Mouse (Mus musculus): ENCODE data around the gene Aff1. TPM values are rescaled to one million over a fixed set of nuclear protein-coding genes. Genes with fewer than 3 reads are reported as not detected.
A peak's percentile ranks its signal among the peaks of the same experiment; 100 is the strongest.

The Aff1 gene
- total RNA-seq, 2 experiments from 2014 or later, result 6.7 to 12.0 TPM

DNA sequence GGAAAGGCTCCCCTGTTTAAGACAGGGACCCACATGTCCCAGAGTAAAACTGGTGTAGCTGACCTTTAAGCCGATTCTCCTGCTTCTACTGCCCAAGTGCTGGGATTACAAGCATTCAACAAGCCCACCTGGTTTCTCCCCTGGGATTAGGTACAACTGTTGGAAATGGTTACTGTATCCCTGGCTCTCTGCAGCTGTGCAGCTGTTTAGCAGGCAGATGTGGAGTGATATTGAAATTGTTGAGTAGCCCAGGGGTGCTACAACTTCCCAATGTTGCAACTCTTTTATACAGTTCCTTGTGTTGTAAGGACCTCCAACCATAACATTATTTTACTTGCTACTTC, 48.7 kb downstream of the Aff1 start:
- intact Hi-C loops (cut with DNase I), result no loop called here
- DNase-seq (ENCODE audit: low spot score in 2 of 2), result no peak

DNA sequence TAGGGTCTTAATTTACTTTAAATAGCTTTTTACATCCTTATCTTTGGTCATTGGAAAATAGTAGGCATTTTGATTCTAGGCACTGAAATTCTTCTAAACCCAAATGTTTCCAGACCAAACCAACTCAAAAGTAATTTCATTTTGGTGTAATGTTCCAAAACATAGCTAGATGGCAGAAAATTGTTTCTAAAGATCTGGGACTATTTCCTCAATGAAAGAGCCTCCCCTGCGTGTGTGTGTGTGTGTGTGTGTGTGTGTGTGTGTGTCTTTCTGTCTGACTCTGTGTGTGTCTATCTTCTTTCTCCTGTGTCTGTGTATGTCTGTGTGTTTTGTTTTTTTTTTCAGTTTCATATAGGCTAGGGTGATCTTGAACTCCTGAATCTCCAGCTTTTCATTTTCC, 49.3 kb downstream of the Aff1 start:
- DNase-seq (ENCODE audit: low spot score in 2 of 2), result peak in 1 of 2 experiments; percentile 32
- intact Hi-C loops (cut with DNase I), result no loop called here

DNA sequence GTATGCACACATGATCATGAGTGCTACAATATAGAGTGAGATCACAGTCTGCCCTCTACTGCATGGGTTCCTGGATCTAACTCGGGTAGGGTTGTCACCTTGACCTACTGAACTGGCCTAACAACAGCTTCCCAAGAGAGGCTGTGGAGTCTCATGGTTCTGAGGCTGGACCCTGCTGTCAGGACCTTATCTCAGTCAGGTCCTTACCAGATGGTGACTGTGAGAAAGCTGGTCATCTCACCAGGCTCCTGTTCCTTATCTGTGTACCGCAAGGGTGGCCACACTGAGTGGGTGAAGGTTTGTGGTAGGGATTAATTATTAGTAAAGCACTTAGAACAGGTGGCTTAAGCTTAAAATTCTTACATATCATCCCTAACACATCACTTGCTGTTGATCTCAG, 49.8 kb downstream of the Aff1 start:
- intact Hi-C loops (cut with DNase I), result no loop called here
- no peak for DNase-seq (ENCODE audit: low spot score in 2 of 2)

DNA sequence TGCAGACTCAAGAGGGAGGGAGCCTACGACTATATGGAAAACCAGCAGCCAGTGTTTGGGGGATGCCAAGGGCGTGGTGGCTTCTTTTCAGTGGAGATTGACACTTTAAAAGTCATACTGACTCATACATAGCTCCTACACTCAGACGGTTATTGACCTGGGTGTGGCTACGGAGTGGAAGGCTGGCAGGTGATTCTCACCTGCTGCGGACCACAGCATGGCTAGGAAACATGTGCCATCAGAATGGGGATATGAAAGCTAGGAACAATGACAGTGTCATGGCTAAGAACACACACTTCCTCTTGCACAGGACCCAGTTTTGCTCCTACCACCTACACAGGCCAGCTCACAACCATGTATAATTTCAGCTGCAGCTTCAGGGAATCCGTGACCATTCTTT, 52.4 kb downstream of the Aff1 start:
- DNase-seq (ENCODE audit: low spot score in 2 of 2), result no peak
- intact Hi-C loops (cut with DNase I), result no loop called here

DNA sequence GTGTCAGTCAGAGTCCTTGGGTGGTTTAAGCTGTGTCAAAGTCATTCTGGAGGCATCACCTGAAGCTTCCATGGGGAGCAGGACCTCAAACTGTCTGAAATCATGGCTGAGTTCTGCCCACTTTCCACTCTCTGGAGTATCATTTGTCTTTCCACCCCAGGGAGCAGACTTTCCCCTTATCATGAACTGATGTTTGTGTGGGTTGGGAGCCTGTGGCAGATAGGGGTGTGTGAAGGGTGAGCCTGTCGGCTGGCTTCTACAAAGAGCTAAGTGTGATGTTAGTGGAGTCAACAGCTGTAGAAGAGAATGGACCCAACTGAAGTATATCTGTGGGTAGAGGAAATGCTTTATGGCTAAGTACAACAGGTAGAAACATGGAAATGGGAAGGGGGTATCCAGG, 53.5 kb downstream of the Aff1 start:
- intact Hi-C loops (cut with DNase I), result no loop called here
- no peak for DNase-seq (ENCODE audit: low spot score in 2 of 2)

DNA sequence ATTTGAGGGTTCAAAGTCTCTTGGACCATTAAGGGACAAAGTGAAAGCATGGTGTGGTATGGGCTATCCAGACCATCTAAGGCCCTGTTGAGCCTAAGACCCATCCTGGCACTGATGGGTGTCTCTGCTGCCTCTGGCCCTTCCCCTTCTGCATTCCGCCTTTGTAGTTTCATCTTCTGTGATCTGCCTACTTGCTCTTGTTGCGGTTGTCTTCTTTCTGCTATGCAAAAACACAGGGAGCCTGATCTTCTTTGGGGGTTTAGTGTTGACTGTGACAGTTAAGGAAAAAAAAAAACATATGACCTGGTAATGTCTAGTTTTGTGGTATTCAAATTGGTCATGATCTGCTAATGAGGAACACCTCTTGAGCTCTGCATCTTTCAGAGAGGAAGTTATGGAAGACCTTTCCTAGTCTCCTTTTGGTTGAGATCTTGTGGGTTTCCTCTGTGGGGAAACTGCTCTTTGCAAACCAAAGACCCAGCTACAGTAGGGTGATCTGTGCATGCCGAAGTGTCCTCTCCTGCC, 54.4 kb downstream of the Aff1 start:
- intact Hi-C loops (cut with DNase I), result no loop called here
- DNase-seq (ENCODE audit: low spot score in 2 of 2), result no peak

DNA sequence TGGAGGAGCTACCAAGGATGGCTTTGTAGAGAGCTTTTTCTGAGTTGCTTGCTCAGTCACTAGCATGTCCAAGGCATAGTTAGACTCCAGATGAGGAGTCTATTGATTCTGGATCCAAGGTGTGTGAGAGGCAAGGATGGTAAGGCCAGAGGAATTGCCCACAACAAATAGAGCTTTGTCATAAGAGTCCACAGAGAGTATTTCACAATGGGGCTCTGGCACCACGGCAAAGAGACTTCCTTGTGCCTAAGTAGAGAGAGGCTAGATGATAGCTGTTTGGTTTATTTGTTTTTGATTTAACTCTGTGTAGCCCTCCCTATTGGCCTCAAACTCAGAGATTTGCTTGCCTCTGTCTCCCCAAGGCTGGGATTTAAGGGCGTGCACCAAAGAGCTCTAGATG, 54.9 kb downstream of the Aff1 start:
- DNase-seq (ENCODE audit: low spot score in 2 of 2), result no peak
- intact Hi-C loops (cut with DNase I), result no loop called here

DNA sequence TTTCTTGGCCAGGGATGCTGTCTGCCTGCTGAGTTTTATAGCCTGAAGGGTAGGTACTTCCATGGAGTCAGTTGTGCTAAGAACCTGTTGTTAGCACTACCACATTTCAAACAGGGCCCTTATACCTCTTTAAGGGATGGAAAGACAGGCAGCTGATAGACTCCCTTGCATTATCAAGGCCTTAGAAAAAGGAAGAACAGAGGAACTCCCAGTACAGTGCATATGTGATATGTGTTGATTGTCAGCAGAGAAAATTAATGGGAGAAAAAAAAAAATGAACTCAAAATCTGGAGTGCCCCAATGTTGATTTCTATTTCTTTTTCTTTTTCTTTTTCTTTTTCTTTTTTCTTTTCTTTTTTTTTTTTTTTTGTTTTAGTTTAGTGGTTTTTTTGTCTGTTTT, 56.2 kb downstream of the Aff1 start:
- intact Hi-C loops (cut with DNase I), result no loop called here
- DNase-seq (ENCODE audit: low spot score in 2 of 2), result no peak

DNA sequence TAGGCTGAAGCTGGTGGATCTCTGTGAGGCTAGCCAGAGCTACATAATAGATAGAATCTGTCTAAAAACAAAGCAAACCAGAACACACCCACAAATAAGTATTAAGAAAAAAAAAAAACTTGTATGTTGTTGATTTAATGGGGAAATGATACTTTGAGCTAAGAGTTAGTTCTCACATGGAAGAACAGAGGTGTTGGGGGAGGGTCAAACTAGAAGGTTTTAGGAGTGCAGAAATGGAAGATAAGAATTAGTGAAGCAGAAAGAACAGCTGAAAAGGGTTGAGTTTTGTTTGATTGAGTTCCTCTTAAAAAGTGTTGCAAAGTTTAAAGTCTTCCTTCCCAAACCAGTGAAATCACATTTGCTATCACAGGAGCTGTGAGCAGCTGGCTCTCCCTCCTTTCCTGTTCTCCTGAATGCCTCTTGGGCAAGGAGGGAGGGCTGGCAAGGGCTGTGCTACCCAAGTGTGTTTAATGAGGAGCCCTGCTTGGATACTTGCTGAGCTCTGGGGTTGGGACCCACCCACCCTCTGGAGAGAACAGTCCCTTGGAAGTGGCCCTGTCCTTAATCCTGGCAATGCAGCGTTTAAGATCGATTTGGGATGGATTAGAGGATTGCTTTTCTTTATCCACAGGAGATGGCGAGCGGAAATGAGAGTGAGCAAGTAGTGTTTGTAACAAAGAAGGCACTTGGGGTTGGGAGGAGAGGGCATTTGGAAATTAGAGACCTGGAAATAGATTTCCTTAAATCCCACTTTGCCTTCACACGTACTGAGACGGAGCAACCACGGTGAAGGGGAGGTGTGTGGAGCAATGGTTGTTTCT, 57.5 kb downstream of the Aff1 start:
- no peak for DNase-seq (ENCODE audit: low spot score in 2 of 2)
- intact Hi-C loops (cut with DNase I), result loop anchor here (5.0 kb wide), 1 partner anchor 68 kb away; no protein-coding TSS in a partner anchor

DNA sequence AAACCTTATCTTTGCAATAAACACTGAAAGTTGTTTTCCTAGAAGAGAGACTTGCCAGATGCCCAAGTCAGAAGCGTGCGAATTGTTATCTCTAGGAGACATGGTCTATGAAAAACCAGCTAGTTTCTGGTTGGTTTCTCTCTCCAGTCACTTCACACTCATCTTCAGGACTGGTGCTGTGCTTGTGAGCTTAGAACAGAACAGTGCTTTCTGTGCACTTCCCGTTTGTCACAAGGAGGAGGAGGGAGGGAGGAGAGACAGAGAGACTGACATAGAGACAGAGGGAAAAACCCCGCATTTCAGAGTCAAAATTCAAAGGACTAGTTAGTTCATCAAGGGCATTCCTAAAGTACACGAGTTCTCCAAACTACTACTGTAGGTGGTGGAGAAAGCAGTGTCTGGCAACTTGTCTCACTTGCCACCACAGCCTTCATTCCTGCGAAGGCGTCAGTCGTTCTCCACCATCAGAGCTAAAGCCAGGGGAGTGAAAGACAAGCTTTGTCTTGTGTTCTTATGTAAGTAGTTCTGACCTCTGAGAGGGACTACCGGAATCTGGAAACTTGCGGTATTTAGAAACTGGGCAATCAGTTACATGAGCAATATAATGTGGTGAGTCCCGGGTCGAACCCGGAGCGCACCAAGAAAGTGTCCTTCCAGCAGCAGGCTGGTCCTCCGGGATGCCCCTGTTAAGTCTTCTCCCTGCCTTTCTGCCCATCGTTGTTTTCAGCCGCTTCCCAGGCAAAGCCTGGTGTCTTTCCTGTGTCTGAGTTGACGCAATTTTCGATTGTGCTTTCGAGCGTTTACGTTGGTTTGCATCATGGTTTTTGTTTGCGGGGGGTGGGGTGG, 60.7 kb downstream of the Aff1 start:
- intact Hi-C loops (cut with DNase I), result loop anchor here (5.0 kb wide), 1 partner anchor 64 kb away; no protein-coding TSS in a partner anchor
- peak in 1 of 2 experiments; percentile 9 for DNase-seq (ENCODE audit: low spot score in 2 of 2)

DNA sequence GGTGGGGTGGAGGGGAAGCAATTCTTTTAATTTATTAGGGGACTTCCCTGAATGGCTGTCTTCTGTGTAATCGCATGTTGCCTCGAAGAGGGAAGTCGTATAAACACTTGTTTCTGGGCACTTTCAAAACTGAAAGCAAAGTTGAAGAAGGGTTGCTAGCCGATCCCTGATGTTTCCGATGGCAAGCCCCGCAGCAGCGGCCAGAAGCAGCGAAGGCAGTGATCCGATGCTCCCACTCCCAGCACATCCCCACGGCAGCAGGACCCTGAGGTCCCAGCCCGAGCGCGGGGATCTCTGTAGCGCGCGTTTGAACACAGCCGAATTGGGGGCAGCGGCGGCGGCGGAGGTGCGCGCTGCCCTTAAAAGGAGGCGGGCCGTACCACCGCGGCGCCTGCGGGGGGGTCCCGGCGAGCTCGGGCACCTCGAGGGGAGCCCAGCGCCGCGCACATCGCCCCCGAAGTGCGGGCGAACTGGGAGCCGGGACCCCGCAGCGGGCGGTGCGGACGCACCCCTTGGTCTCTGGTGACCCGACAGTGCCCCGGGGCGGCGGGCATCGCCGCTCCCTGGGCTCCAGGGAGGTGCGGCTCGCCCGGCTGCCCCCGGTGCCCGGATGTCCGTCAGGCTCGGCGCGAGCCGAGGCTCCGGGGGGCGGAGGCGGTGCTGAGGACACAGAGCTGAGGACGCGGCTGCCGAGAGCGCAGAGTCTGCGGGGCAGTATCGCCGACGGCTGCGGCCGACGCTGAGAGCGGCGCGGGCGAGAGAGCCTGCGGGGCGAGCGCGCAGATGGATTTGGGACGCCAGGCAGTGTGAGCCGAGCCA, 61.5 kb downstream of the Aff1 start:
- DNase-seq (ENCODE audit: low spot score in 2 of 2), result peak; percentile 73 to 77
- intact Hi-C loops (cut with DNase I), result loop anchor here (5.0 kb wide), 1 partner anchor 64 kb away; no protein-coding TSS in a partner anchor

DNA sequence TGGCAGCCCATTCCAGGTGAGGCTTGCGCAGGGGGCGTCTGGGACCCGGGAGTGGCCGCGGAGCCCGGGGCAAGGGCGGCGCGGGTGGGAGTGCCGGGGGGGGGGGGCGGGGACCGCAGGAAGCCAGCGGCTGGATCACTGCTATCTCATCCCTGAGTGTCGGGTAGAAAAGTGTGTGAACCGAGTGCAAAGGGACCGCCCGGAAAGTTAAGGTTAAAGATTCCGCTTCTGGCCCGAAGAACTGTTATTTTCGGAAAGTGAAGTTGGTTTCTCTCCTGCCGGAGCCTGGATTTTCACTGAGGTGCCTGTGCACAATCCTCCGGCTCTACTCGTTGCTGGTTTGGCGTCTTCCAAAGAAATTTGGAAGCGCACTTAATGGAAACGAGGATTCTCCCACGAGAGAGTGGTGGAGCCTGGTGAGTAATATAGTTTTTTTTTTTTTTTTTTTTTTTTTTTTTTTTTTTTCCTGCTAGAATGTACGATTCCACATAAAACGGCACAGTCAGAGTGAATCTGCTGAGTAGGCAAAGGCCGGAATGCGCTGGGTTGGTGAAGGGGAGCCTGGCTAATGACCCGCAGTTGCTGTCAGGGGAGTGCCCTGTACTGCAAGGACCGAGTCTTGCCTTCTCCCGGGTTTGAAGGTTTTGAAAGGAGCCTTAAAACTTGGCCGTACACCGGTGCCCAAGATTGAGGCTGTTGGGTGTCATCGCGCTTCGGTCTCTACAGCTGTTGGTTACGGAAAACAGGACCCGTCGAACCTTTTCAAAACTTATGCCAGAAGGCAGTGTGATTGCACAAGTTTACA, 62.4 kb downstream of the Aff1 start:
- peak; percentile 16 to 17 for DNase-seq (ENCODE audit: low spot score in 2 of 2)
- intact Hi-C loops (cut with DNase I), result loop anchor here (5.0 kb wide), 1 partner anchor 63 kb away; no protein-coding TSS in a partner anchor

DNA sequence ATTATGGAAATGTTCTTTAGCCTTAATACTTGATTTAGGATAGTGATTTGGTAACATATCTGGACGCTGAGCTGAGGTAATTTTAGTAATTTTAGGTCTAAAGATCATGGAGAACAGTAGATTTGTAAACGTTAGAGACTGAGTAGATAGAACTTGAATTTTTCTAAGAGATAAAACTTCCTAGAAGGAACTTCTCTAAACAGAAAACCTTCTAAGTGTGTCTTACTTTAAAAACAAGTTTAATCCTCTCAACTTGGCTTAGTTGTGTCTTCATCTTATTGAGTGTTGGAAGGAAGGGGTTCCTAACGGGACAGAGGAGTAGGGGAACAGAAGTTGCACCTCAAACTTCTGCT, 62.9 kb downstream of the Aff1 start:
- intact Hi-C loops (cut with DNase I), result no loop called here
- no peak for DNase-seq (ENCODE audit: low spot score in 2 of 2)

DNA sequence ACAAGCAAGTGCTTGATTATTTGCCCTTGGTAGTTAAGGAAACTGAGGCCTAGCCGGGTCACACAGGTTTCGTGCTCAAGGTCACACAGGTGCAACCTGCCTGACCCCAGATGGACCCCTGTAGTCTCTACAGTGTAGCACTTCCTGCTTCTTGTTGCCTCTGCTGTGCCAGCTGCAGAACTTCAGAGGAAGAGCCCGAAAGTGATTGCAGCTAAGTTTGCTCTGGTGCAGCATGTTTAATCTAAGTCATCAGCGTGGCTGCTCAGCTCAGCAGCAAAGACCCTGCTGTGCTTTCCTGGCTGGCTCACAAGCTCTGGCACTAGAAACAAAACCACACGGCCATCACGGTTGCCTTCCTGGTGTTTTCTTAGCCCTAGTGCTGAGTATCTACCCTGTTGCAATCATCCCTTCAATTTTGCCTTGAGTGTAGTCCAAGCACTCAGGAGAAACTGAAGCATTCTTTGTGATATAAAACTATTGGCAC, 64.1 kb downstream of the Aff1 start:
- intact Hi-C loops (cut with DNase I), result no loop called here
- DNase-seq (ENCODE audit: low spot score in 2 of 2), result no peak

DNA sequence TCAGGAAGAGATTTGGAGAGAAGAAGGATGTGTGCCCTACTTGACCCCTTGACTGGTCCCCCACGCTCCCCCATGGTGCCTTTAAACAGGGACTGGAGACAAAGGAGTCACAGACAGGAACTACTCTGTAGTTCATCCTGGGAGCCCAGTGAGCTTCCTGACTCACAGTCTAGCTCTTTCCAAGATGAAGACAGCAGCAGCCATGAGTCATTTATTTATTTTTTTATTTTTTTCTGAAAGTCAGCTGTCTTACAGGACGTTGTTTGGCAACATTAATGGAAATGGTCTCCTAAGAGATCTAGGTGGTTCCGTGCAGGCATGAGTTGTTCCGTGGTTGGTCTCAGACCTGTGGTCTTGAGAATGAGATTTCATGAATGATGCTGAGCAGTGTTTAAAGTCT, 66.3 kb downstream of the Aff1 start:
- DNase-seq (ENCODE audit: low spot score in 2 of 2), result no peak
- intact Hi-C loops (cut with DNase I), result no loop called here

DNA sequence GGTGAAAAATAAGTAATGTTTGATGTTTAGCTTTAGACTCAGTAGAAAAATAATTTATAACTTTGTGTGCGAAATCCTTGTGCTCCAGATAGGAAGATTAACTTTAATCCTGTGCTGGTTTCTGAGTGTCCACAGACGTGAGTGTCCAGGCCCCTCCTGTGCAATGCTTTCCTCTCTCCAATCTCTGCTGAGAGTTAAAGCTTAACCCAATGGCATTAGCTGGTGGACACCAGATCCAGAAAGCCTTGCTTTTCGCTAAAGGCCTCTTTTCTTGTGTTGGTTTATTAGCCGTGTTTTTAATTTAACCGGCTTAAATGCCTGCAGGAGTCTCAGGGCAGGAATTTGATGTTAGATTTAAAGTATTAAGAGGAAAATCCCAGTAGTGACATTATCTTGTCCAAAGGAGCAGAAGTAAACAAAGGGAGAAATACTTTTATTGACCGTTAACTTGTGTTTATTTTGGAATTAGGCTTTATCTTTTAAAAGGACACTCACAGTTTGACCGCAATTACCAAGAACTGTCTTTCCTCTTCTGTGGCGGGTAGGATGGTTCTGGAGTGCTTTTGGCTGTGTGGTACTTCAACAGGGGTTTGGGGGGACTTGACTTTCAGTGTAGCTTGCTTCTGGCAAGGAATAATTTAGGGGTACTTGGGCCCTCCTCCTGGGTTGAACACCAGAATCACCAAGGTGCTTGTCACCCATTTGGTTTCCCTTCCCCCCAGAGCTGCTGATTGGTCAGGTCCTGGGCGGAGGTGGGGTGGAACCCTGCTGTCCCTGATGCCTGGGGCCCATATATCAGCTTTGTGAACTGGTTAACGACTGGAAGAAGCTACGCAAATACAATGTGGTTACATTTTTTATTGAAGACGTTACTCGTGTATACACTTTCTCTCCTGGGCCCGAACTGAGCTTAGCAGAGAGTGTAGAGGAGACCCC, 67.6 kb downstream of the Aff1 start:
- intact Hi-C loops (cut with DNase I), result no loop called here
- DNase-seq (ENCODE audit: low spot score in 2 of 2), result no peak

DNA sequence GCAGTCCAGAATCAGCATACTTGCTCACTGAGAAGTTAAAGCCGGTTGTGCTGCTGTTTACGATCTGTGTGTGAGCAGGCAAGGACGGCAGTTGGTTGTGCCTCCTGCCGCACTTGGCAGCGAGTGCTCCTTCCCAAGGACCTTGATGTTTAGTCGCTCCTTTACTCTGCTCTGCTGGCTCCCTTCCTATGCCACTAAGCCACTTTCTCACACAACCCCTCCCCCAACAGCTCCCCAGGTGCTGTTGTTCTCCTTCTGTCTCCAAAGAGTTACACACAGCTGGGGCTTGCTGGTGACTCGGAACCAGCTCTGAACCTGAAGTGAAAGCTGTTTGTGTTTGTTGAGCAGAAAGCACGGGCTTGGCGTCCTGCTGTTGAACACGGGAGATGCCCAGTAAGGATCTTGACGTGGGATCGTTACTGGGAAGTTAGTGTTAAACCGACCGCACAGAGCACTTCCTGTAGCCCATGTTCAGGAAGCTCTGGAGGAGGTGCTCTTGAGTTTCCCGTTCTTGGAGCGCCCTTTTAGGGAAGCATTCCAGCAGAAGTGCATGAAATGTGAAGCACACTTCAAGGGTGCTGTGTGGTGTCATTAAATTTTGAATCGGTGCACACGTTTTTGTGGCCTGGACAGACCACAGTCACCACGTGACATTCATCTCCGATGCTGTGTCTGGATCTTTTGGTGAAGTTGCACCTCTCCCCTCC, 68.4 kb downstream of the Aff1 start:
- DNase-seq (ENCODE audit: low spot score in 2 of 2), result peak in 1 of 2 experiments; percentile 9
- intact Hi-C loops (cut with DNase I), result no loop called here

Data from left cerebral cortex, postnatal 14 days (tissue).